Comparison of ENCODE assay signal across 8 mouse cellular contexts in the genomic region with DNA sequence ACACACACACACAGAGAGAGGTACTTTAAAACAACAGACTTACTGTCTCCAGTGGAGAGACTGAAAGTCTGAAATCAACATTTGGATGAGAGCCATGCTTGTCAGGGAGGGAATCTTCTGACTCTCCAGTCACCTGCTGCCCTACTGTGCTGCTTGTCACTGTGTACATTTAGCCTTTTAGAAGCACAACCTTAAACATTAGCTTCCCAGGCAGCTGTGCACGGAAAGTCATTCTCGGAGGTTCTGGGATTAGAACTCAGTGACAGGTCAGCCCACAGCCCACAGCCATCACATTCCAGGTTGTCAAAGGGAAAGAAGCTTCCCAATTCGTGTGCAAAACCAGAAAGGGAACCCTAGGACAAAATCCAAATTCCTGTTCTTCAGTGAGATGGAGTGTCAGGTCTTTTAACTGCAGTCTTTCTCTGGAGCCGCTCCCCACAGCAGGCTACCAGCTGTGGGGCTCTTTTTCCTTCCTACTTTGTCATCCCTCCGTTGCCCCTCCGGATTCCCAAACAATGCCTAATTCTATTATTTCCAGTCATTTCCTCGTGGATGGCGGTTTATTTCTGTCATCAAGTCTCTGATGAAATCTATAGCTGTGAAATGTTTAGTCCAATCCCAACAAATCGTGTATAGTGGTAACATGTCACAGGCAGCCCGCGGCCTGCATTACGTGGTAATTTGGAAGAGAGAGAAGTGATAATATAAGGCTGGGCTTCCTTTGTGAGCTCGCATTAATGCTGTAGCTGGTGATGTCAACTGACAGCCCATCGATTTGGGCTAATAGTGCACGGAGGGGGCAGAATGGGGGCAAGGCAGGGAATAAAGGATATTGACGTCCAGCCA. TPM values are rescaled to one million over a fixed set of nuclear protein-coding genes. Genes with fewer than 3 reads are reported as not detected.
DNase-seq lines count a peak whose midpoint lies in the region; ATAC-seq lines count a peak whose summit lies in the region.

No protein-coding gene starts in this region.

- no peaks in the 10 kb centered on the region for H3K27me3 ChIP-seq in heart, embryonic 16.5 days (ENCODE audit: control insufficient read depth, insufficient read depth, low read length)
- H3K27me3 ChIP-seq in forebrain, embryonic 16.5 days (replicated peaks; ENCODE audit: control insufficient read depth, insufficient read depth, low read length): no peaks in the 10 kb centered on the region
- no peaks in the 10 kb centered on the region for H3K27me3 ChIP-seq in midbrain, embryonic 12.5 days

- no peaks in the 10 kb centered on the region for H3K9me3 ChIP-seq in heart, embryonic 16.5 days (replicated peaks; ENCODE audit: control insufficient read depth, low read length)
- no peaks in the 10 kb centered on the region for H3K9me3 ChIP-seq in forebrain, embryonic 16.5 days (ENCODE audit: control insufficient read depth, low read length)
- H3K9me3 ChIP-seq in midbrain, embryonic 12.5 days: no peaks in the 10 kb centered on the region

- 41% methylated on average over 16 of the region's 16 CpGs for WGBS in heart, embryonic 16.5 days
- 10% methylated on average over 16 of the region's 16 CpGs for WGBS in forebrain, embryonic 16.5 days
- WGBS in midbrain, embryonic 12.5 days: 20% methylated on average over 16 of the region's 16 CpGs

- H3K36me3 ChIP-seq in heart, embryonic 16.5 days (ENCODE audit: control insufficient read depth, insufficient read depth): peaks cover 29% of the 10 kb centered on the region
- peaks cover 30% of the 10 kb centered on the region for H3K36me3 ChIP-seq in forebrain, embryonic 16.5 days (ENCODE audit: control insufficient read depth, insufficient read depth)
- peaks cover 40% of the 10 kb centered on the region for H3K36me3 ChIP-seq in midbrain, embryonic 12.5 days

- no peak overlapping the region for H3K4me3 ChIP-seq in heart, embryonic 16.5 days (ENCODE audit: low read length)
- no peak overlapping the region for H3K4me3 ChIP-seq in forebrain, embryonic 16.5 days (replicated peaks; ENCODE audit: low read length)
- no peak overlapping the region for H3K4me3 ChIP-seq in midbrain, embryonic 12.5 days

- DNase-seq in heart, postnatal 4 days: no peak
- DNase-seq in R1 (ENCODE audit: low read depth, low spot score): peak; percentile 65
- no peak for DNase-seq in gastrocnemius, postnatal 4 days (ENCODE audit: low spot score in 2 of 2)
- no peak for DNase-seq in urinary bladder, postnatal 25 days (ENCODE audit: low spot score)
- DNase-seq in left cerebral cortex, adult 8-10 months (ENCODE audit: low spot score in 2 of 2): no peak

- no peak overlapping the region for H3K9ac ChIP-seq in heart, embryonic 16.5 days (ENCODE audit: low read length)
- H3K9ac ChIP-seq in forebrain, embryonic 16.5 days (replicated peaks; ENCODE audit: low read depth, low read length): no peak overlapping the region
- 0 out of 2 replicates have a peak overlapping the region, but pooled peaks have one; percentile 7 for H3K9ac ChIP-seq in midbrain, embryonic 12.5 days (replicated peaks)

- peak overlapping the region; percentile 61 for H3K27ac ChIP-seq in heart, embryonic 16.5 days (ENCODE audit: low read length)
- H3K27ac ChIP-seq in forebrain, embryonic 16.5 days (ENCODE audit: low read length): no peak overlapping the region
- peak overlapping the region; percentile 75 for H3K27ac ChIP-seq in midbrain, embryonic 12.5 days (replicated peaks)

- peaks cover 40% of the 10 kb centered on the region for H3K4me1 ChIP-seq in heart, embryonic 16.5 days (ENCODE audit: control insufficient read depth, insufficient read depth, low read length)
- H3K4me1 ChIP-seq in forebrain, embryonic 16.5 days (replicated peaks; ENCODE audit: control insufficient read depth, insufficient read depth, low read length): peaks cover 46% of the 10 kb centered on the region
- H3K4me1 ChIP-seq in midbrain, embryonic 12.5 days: peaks cover 53% of the 10 kb centered on the region

- H3K4me2 ChIP-seq in heart, embryonic 16.5 days (ENCODE audit: low read depth, low read length): no peak overlapping the region
- H3K4me2 ChIP-seq in forebrain, embryonic 16.5 days (ENCODE audit: low read length): no peak overlapping the region
- H3K4me2 ChIP-seq in midbrain, embryonic 12.5 days (replicated peaks): 0 out of 2 replicates have a peak overlapping the region, but pooled peaks have one; percentile 7

- no peak; the same call in 1 of the 2 replicates for ATAC-seq in heart, embryonic 16.5 days (replicated peaks; ENCODE audit: extremely low read depth, insufficient read depth, low FRiP score)
- peak; percentile 16; the same call in 1 of the 2 replicates for ATAC-seq in forebrain, embryonic 16.5 days
- ATAC-seq in midbrain, embryonic 12.5 days (ENCODE audit: low FRiP score, low read depth): peak; percentile 65

RNA-seq across cellular contexts. Expression of a gene that starts 7.5 kb away (rescaled TPM):
- 2,017 and 2,064 TPM in 2 replicates for polyA plus RNA-seq in heart, embryonic 16.5 days (2015; fragmentation: Nextera tagmentation; extraction: Ambion mirVana)
- 1,000 to 10,000 TPM; 1,168 to 1,187 TPM for total RNA-seq in heart, postnatal 4 days (2021)
- polyA plus RNA-seq in forebrain, embryonic 16.5 days (2015; fragmentation: Nextera tagmentation; extraction: Ambion mirVana): 3,453 and 3,528 TPM in 2 replicates
- polyA plus RNA-seq in midbrain, embryonic 12.5 days (2016; fragmentation: Nextera tagmentation; extraction: Ambion mirVana): 2,718 and 2,773 TPM in 2 replicates
- 1,000 to 10,000 TPM; 1,335 to 1,352 TPM for total RNA-seq in gastrocnemius, postnatal 4 days (2021)
- total RNA-seq in left cerebral cortex, adult 8-10 months (2022): 1,000 to 10,000 TPM; 1,516 to 1,907 (median 1,709) TPM
